Mouse (Mus musculus) frontal cortex, postnatal 25 days (tissue): Measurements from ENCODE around the gene Wwox.

Source experiments
- DNase-seq, 2 experiments: peaks; one replicate each; pipeline ENCODE4 v3.0.0; 2022; ENCODE audit warnings: low spot score in 2 of 2

Wwox gene

GRCm38 (mm10) chr8:114536201-114536600, 96.7 kb downstream of the Wwox start:
- DNase-seq = no peak

- peak in 1 of 2 experiments; percentile 10 for DNase-seq
Observed at GRCm38 (mm10) chr8:114541132-114541531, 101.7 kb downstream of the Wwox start.

GRCm38 (mm10) chr8:114548360-114548759, 108.9 kb downstream of the Wwox start:
- no peak for DNase-seq

- no peak for DNase-seq
Observed at GRCm38 (mm10) chr8:114548837-114549236, 109.4 kb downstream of the Wwox start.

GRCm38 (mm10) chr8:114550029-114550428, 110.6 kb downstream of the Wwox start:
- no peak for DNase-seq

- DNase-seq = no peak
Observed at GRCm38 (mm10) chr8:114552606-114553005, 113.2 kb downstream of the Wwox start.

- no peak for DNase-seq
Observed at GRCm38 (mm10) chr8:114554966-114555365, 115.5 kb downstream of the Wwox start.

GRCm38 (mm10) chr8:114555491-114556202, 116.2 kb downstream of the Wwox start:
- DNase-seq = no peak

- no peak for DNase-seq
Observed at GRCm38 (mm10) chr8:114561191-114561590, 121.7 kb downstream of the Wwox start.

GRCm38 (mm10) chr8:114562486-114562885, 123.0 kb downstream of the Wwox start:
- no peak for DNase-seq

- no peak for DNase-seq
Observed at GRCm38 (mm10) chr8:114563361-114563760, 123.9 kb downstream of the Wwox start.

- DNase-seq = no peak
Observed at GRCm38 (mm10) chr8:114564036-114564435, 124.6 kb downstream of the Wwox start.

- DNase-seq = no peak
Observed at GRCm38 (mm10) chr8:114568531-114569166, 129.2 kb downstream of the Wwox start.

- no peak for DNase-seq
Observed at GRCm38 (mm10) chr8:114573014-114573746, 133.7 kb downstream of the Wwox start.

- no peak for DNase-seq
Observed at GRCm38 (mm10) chr8:114573747-114574093, 134.3 kb downstream of the Wwox start.

GRCm38 (mm10) chr8:114579292-114579691, 139.8 kb downstream of the Wwox start:
- DNase-seq = no peak

- DNase-seq = no peak
Observed at GRCm38 (mm10) chr8:114580684-114581083, 141.2 kb downstream of the Wwox start.

GRCm38 (mm10) chr8:114590336-114590867, 150.9 kb downstream of the Wwox start:
- no peak for DNase-seq

GRCm38 (mm10) chr8:114591296-114592280, 152.1 kb downstream of the Wwox start:
- peak; percentile 18 to 32 for DNase-seq

GRCm38 (mm10) chr8:114593424-114594157, 154.1 kb downstream of the Wwox start:
- no peak for DNase-seq

- DNase-seq = no peak
Observed at GRCm38 (mm10) chr8:114594811-114595210, 155.4 kb downstream of the Wwox start.
